Mouse (Mus musculus) cerebellum, postnatal 14 days (tissue): ENCODE results near the gene Mgat3.

ENCODE experiments used
- DNase-seq, 2 experiments: peaks; one replicate each; pipeline ENCODE4 v3.0.0; 2021; ENCODE audit warnings: mixed read lengths in 2 of 2

Gene Mgat3

GRCm38 (mm10) chr15:80152663-80153062 is 20.9 kb upstream of the Mgat3 start:
- no peak for DNase-seq

- DNase-seq, result no peak
Measured at GRCm38 (mm10) chr15:80153757-80154156, 19.8 kb upstream of the Mgat3 start.

- DNase-seq, result no peak
Measured at GRCm38 (mm10) chr15:80155707-80156106, 17.8 kb upstream of the Mgat3 start.

GRCm38 (mm10) chr15:80157197-80157943 is 16.2 kb upstream of the Mgat3 start:
- peak; percentile 53 to 64 for DNase-seq

- DNase-seq, result peak in 1 of 2 experiments; percentile 12
Measured at GRCm38 (mm10) chr15:80158001-80158706, 15.4 kb upstream of the Mgat3 start.

GRCm38 (mm10) chr15:80158707-80159090 is 14.8 kb upstream of the Mgat3 start:
- peak in 1 of 2 experiments; percentile 7 for DNase-seq

GRCm38 (mm10) chr15:80159286-80159901 is 14.1 kb upstream of the Mgat3 start:
- peak in 1 of 2 experiments; percentile 12 for DNase-seq

GRCm38 (mm10) chr15:80160223-80160622 is 13.3 kb upstream of the Mgat3 start:
- peak in 1 of 2 experiments; percentile 25 for DNase-seq

- peak; percentile 67 to 68 for DNase-seq
Measured at GRCm38 (mm10) chr15:80160726-80161125, 12.8 kb upstream of the Mgat3 start.

- peak; percentile 41 to 45 for DNase-seq
Measured at GRCm38 (mm10) chr15:80161199-80161598, 12.3 kb upstream of the Mgat3 start.

GRCm38 (mm10) chr15:80162401-80162964 is 11.0 kb upstream of the Mgat3 start:
- DNase-seq, result peak; percentile 49 to 58

- DNase-seq, result peak; percentile 99
Measured at GRCm38 (mm10) chr15:80163274-80163673, 10.2 kb upstream of the Mgat3 start.

GRCm38 (mm10) chr15:80163716-80164115 is 9.8 kb upstream of the Mgat3 start:
- no peak for DNase-seq

GRCm38 (mm10) chr15:80165396-80165795 is 8.1 kb upstream of the Mgat3 start:
- peak; percentile 84 to 85 for DNase-seq

GRCm38 (mm10) chr15:80169484-80169883 is 4.0 kb upstream of the Mgat3 start:
- no peak for DNase-seq

GRCm38 (mm10) chr15:80170357-80170756 is 3.2 kb upstream of the Mgat3 start:
- DNase-seq, result peak in 1 of 2 experiments; percentile 68

GRCm38 (mm10) chr15:80171286-80171685 is 2.2 kb upstream of the Mgat3 start:
- DNase-seq, result no peak

GRCm38 (mm10) chr15:80171791-80172190 is 1.7 kb upstream of the Mgat3 start:
- no peak for DNase-seq

GRCm38 (mm10) chr15:80173781-80174597 is 468 bp downstream of the Mgat3 start:
- peak; percentile 75 to 82 for DNase-seq

GRCm38 (mm10) chr15:80174598-80174875 is 1.0 kb downstream of the Mgat3 start:
- DNase-seq, result peak; percentile 53 to 63

GRCm38 (mm10) chr15:80175316-80175715 is 1.8 kb downstream of the Mgat3 start:
- peak in 1 of 2 experiments; percentile 76 for DNase-seq

- DNase-seq, result no peak
Measured at GRCm38 (mm10) chr15:80175756-80176155, 2.2 kb downstream of the Mgat3 start.

- DNase-seq, result no peak
Measured at GRCm38 (mm10) chr15:80181561-80181960, 8.0 kb downstream of the Mgat3 start.
